Mouse (Mus musculus) ES-Bruce4 (cell line): ENCODE measurements around the gene Sox1.

Experiments
- CTCF ChIP-seq: IDR thresholded peaks from one replicate; pipeline ENCODE4 v1.8.1; 2011; ENCODE audit warnings: low read depth, low read length
- EP300 ChIP-seq: IDR thresholded peaks from 2 replicates; pipeline ENCODE4 v1.6.1; 2011; ENCODE audit warnings: low read depth, low read length; ENCODE audit not compliant: insufficient read depth
- POLR2A ChIP-seq: IDR thresholded peaks from one replicate; pipeline ENCODE4 v1.8.1; 2011; ENCODE audit warnings: low read length; ENCODE audit not compliant: insufficient read depth

- TF ChIP-seq POLR2A, result no peak
- TF ChIP-seq EP300, result no peak
- no peak for TF ChIP-seq CTCF
These were observed 602 bp upstream of the Sox1 start for GRCm38 (mm10) chr8:12394385-12395000.
